Mouse (Mus musculus) retina, adult 2 months (tissue): ENCODE measurements at regions not wholly inside any gene's neighbourhood (a gene's known extent, or its start where the extent isn't known, plus 50 kb on each side); places are given as distances from the start of the nearest gene placed in this dataset.
"Not testable (repeated sequence)": the region's sequence is repeated elsewhere in the genome, so short reads cannot be mapped to it uniquely, and the experiment has no call there.

Experiments used
- DNase-seq: peaks from one replicate; pipeline ENCODE4 v3.0.0-alpha.2; 2012; ENCODE audit warnings: low read depth, low spot score

- no peak for DNase-seq
Measured at GRCm38 (mm10) chrX:50501181-50501580, 72.9 kb upstream of the Olfr1324 start.

GRCm38 (mm10) chrX:50490477-50490967, 62.2 kb upstream of the Olfr1324 start:
- not testable (repeated sequence) for DNase-seq
